Mouse (Mus musculus) erythroblast, embryonic 14.5 days (primary cell): ENCODE measurements around the gene Ccdc73.

ENCODE experiments used
- GATA1 ChIP-seq: IDR thresholded peaks from 2 replicates; pipeline ENCODE4 v1.6.1; 2012; ENCODE audit warnings: low read length, inconsistent platforms, mixed read lengths
- TAL1 ChIP-seq: IDR thresholded peaks from 3 replicates; pipeline ENCODE4 v1.6.1; 2012; ENCODE audit warnings: low read length, inconsistent platforms, mixed read lengths

DNA sequence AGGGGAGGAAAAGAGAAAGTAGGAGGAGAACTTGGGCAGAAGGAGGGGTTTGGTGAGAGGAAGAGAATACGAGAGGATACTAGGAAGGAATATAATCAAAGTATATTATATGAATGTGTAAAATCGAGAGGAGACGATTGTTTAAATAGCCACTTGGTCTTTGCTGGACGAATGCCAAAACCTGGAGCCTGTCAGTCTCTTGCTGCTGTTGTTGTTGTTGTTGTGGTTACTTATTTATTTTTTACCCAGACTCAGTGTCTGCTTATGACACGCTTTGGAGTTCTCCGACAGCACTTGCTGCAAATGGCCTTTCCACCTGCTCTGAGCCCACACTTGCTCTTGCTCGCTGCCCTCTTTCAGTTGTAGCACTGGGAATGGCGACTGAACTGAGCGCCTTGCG, 7.2 kb upstream of the Ccdc73 start:
- TF ChIP-seq GATA1: no peak
- TF ChIP-seq TAL1: no peak
